Mouse (Mus musculus) heart, embryonic 10.5 days (tissue): Measurements from ENCODE around the gene Cd200r3. TPM values are rescaled to one million over a fixed set of nuclear protein-coding genes. Genes with fewer than 3 reads are reported as not detected.

Source experiments
- DNase-seq: peaks from one replicate; pipeline ENCODE4 v3.0.0-alpha.2; 2017; ENCODE audit warnings: low spot score
- H3K27ac ChIP-seq: fragments of 300-500 bp; sonication (generic); 2 replicates; pipeline ENCODE4 v1.5.1; 2016; ENCODE audit warnings: mild to moderate bottlenecking
- H3K27me3 ChIP-seq: fragments of 300-500 bp; sonication (generic); 2 replicates; pipeline ENCODE4 v1.6.1; 2016; ENCODE audit warnings: mild to moderate bottlenecking; ENCODE audit not compliant: poor library complexity, insufficient read depth, severe bottlenecking
- H3K36me3 ChIP-seq: fragments of 300-500 bp; sonication (generic); 2 replicates; pipeline ENCODE4 v1.6.1; 2016; ENCODE audit warnings: mild to moderate bottlenecking, moderate library complexity
- H3K4me1 ChIP-seq: fragments of 300-500 bp; sonication (generic); 2 replicates; pipeline ENCODE4 v1.6.1; 2016; ENCODE audit warnings: mild to moderate bottlenecking
- H3K4me3 ChIP-seq: fragments of 300-500 bp; sonication (generic); 2 replicates; pipeline ENCODE4 v1.5.1; 2016; ENCODE audit warnings: mild to moderate bottlenecking, moderate library complexity
- H3K9me3 ChIP-seq: fragments of 300-500 bp; sonication (generic); 2 replicates; pipeline ENCODE4 v1.6.1; 2016; ENCODE audit warnings: mild to moderate bottlenecking, moderate library complexity
- WGBS: fragments of 180-500 bp; shearing (Covaris S2); methylation state at CpG from one replicate; pipeline ENCODE4 v1.1.7; 2016; 5-methylcytosine and 5-hydroxymethylcytosine counted together
- polyA plus RNA-seq: library from polyadenylated mRNA; unstranded; fragments of >200 nt; fragmentation: Nextera tagmentation; extraction: Ambion mirVana; gene quantifications from 2 replicates; pipeline ENCODE4 v1.2.1, GENCODE M21; 2016

Cd200r3 gene
- polyA plus RNA-seq, 1 experiment from 2014 or later = 0.36 TPM

GRCm38 (mm10) chr16:44976892-44977633 is 33.6 kb downstream of the Cd200r3 start:
- H3K9me3 ChIP-seq = no peaks in the 10 kb centered on the region
- H3K36me3 ChIP-seq = no peaks in the 10 kb centered on the region
- WGBS = 70% methylated on average over 6 of the region's 6 CpGs
- DNase-seq = no peak
- H3K27me3 ChIP-seq = no peaks in the 10 kb centered on the region
- H3K4me1 ChIP-seq = no peaks in the 10 kb centered on the region
- H3K27ac ChIP-seq = no peak overlapping the region
- H3K4me3 ChIP-seq = no peak overlapping the region

GRCm38 (mm10) chr16:44978193-44978592 is 34.7 kb downstream of the Cd200r3 start:
- Histone ChIP-seq H3K27ac (no peak overlapping the region), H3K4me3 (no peak overlapping the region), H3K36me3 (no peaks in the 10 kb centered on the region), H3K9me3 (no peaks in the 10 kb centered on the region), H3K27me3 (no peaks in the 10 kb centered on the region), H3K4me1 (no peaks in the 10 kb centered on the region)
- DNase-seq = no peak
- WGBS = 81% methylated on average over 2 of the region's 2 CpGs

- H3K9me3 ChIP-seq = no peaks in the 10 kb centered on the region
- H3K4me3 ChIP-seq = no peak overlapping the region
- H3K27ac ChIP-seq = no peak overlapping the region
- no peaks in the 10 kb centered on the region for H3K36me3 ChIP-seq
- WGBS = 78% methylated on average over 3 of the region's 3 CpGs
- DNase-seq = no peak
- no peaks in the 10 kb centered on the region for H3K4me1 ChIP-seq
- no peaks in the 10 kb centered on the region for H3K27me3 ChIP-seq
Observed at GRCm38 (mm10) chr16:44979355-44979896, 35.9 kb downstream of the Cd200r3 start.

- Histone ChIP-seq H3K4me1 (no peaks in the 10 kb centered on the region), H3K36me3 (no peaks in the 10 kb centered on the region), H3K4me3 (no peak overlapping the region), H3K27me3 (no peaks in the 10 kb centered on the region), H3K27ac (no peak overlapping the region), H3K9me3 (no peaks in the 10 kb centered on the region)
- DNase-seq = no peak
- 89% methylated on average over 2 of the region's 2 CpGs for WGBS
Observed at GRCm38 (mm10) chr16:44982972-44983371, 39.5 kb downstream of the Cd200r3 start.

GRCm38 (mm10) chr16:44983379-44984060 is 40.0 kb downstream of the Cd200r3 start:
- Histone ChIP-seq H3K27me3 (no peaks in the 10 kb centered on the region), H3K36me3 (no peaks in the 10 kb centered on the region), H3K4me3 (no peak overlapping the region), H3K4me1 (no peaks in the 10 kb centered on the region), H3K27ac (no peak overlapping the region), H3K9me3 (no peaks in the 10 kb centered on the region)
- WGBS = 77% methylated on average over 3 of the region's 3 CpGs
- DNase-seq = no peak

- no peak overlapping the region for H3K4me3 ChIP-seq
- H3K27ac ChIP-seq = no peak overlapping the region
- H3K36me3 ChIP-seq = no peaks in the 10 kb centered on the region
- DNase-seq = no peak
- H3K9me3 ChIP-seq = no peaks in the 10 kb centered on the region
- H3K27me3 ChIP-seq = no peaks in the 10 kb centered on the region
- H3K4me1 ChIP-seq = no peaks in the 10 kb centered on the region
Observed at GRCm38 (mm10) chr16:44984111-44984510, 40.6 kb downstream of the Cd200r3 start.

GRCm38 (mm10) chr16:44984925-44985324 is 41.4 kb downstream of the Cd200r3 start:
- no peaks in the 10 kb centered on the region for H3K36me3 ChIP-seq
- 80% methylated on average over 3 of the region's 3 CpGs for WGBS
- H3K27ac ChIP-seq = no peak overlapping the region
- H3K9me3 ChIP-seq = no peaks in the 10 kb centered on the region
- H3K4me3 ChIP-seq = no peak overlapping the region
- H3K4me1 ChIP-seq = no peaks in the 10 kb centered on the region
- no peak for DNase-seq
- no peaks in the 10 kb centered on the region for H3K27me3 ChIP-seq

GRCm38 (mm10) chr16:44986029-44986428 is 42.6 kb downstream of the Cd200r3 start:
- Histone ChIP-seq H3K4me1 (no peaks in the 10 kb centered on the region), H3K27me3 (no peaks in the 10 kb centered on the region), H3K4me3 (no peak overlapping the region), H3K9me3 (no peaks in the 10 kb centered on the region), H3K36me3 (no peaks in the 10 kb centered on the region), H3K27ac (no peak overlapping the region)
- DNase-seq = no peak
- 71% methylated on average over 2 of the region's 2 CpGs for WGBS

- Histone ChIP-seq H3K4me1 (no peaks in the 10 kb centered on the region), H3K36me3 (no peaks in the 10 kb centered on the region), H3K9me3 (no peaks in the 10 kb centered on the region), H3K27me3 (no peaks in the 10 kb centered on the region), H3K4me3 (no peak overlapping the region), H3K27ac (no peak overlapping the region)
- no peak for DNase-seq
- 86% methylated on average over 4 of the region's 4 CpGs for WGBS
Observed at GRCm38 (mm10) chr16:44988667-44989357, 45.3 kb downstream of the Cd200r3 start.

- no peaks in the 10 kb centered on the region for H3K9me3 ChIP-seq
- no peaks in the 10 kb centered on the region for H3K4me1 ChIP-seq
- H3K4me3 ChIP-seq = no peak overlapping the region
- no peak for DNase-seq
- no peak overlapping the region for H3K27ac ChIP-seq
- no peaks in the 10 kb centered on the region for H3K27me3 ChIP-seq
- WGBS = 81% methylated on average over 4 of the region's 4 CpGs
- H3K36me3 ChIP-seq = no peaks in the 10 kb centered on the region
Observed at GRCm38 (mm10) chr16:44993319-44994019, 50.0 kb downstream of the Cd200r3 start.

GRCm38 (mm10) chr16:44994206-44994953 is 50.9 kb downstream of the Cd200r3 start:
- Histone ChIP-seq H3K27me3 (no peaks in the 10 kb centered on the region), H3K27ac (no peak overlapping the region), H3K36me3 (no peaks in the 10 kb centered on the region), H3K4me1 (no peaks in the 10 kb centered on the region), H3K9me3 (no peaks in the 10 kb centered on the region), H3K4me3 (no peak overlapping the region)
- no peak for DNase-seq
- WGBS = 78% methylated on average over 6 of the region's 6 CpGs

GRCm38 (mm10) chr16:44995111-44995510 is 51.6 kb downstream of the Cd200r3 start:
- Histone ChIP-seq H3K4me1 (no peaks in the 10 kb centered on the region), H3K36me3 (no peaks in the 10 kb centered on the region)
- 64% methylated on average over 1 of the region's 1 CpGs for WGBS

More at GRCm38 (mm10) chr16:44995111-44995510, 51.6 kb downstream of the Cd200r3 start:
- Histone ChIP-seq H3K9me3 (no peaks in the 10 kb centered on the region), H3K27ac (no peak overlapping the region), H3K27me3 (no peaks in the 10 kb centered on the region), H3K4me3 (no peak overlapping the region)
- no peak for DNase-seq
